Mouse (Mus musculus): Measurements from ENCODE around the gene Fcgr2b. TPM values are rescaled to one million over a fixed set of nuclear protein-coding genes. Genes with fewer than 3 reads are reported as not detected.
"Not testable (repeated sequence)": the region's sequence is repeated elsewhere in the genome, so short reads cannot be mapped to it uniquely, and the experiment has no call there.

Gene Fcgr2b
- polyA plus RNA-seq, 1 experiment from 2014 or later, result 0.24 TPM

DNA sequence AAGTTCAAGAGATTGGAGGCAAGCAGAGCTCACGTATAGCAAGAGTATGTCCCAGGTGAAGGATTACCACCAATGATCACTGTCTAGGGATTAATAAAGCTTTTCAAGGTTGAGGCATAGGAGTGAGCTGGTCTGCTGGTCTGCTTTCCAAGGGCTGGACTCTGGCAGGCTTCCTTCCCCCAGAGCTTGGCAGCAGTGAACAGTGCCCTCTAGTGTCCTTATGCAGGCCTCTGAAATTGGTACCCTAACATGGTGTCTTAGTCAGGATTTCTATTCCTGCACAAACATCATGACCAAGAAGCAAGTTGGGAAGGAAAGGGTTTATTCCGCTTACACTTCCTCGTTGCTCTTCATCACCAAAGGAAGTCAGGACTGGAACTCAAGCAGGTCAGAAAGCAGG, 20.4 kb upstream of the Fcgr2b start:
- 52% methylated on average over 3 of the region's 3 CpGs for WGBS
- H3K9ac ChIP-seq, result no peak overlapping the region
- peak; percentile 33; the same call in 1 of the 2 replicates for ATAC-seq (ENCODE audit: low FRiP score, low read depth)
- no peak overlapping the region for H3K27ac ChIP-seq
- H3K27me3 ChIP-seq (replicated peaks), result no peaks in the 10 kb centered on the region; the same call in 1 of the 2 replicates
- no peaks in the 10 kb centered on the region for H3K9me3 ChIP-seq
- H3K4me3 ChIP-seq, result no peak overlapping the region
- no peaks in the 10 kb centered on the region for H3K36me3 ChIP-seq
- no peaks in the 10 kb centered on the region for H3K4me1 ChIP-seq
- H3K4me2 ChIP-seq (replicated peaks), result no peak overlapping the region

DNA sequence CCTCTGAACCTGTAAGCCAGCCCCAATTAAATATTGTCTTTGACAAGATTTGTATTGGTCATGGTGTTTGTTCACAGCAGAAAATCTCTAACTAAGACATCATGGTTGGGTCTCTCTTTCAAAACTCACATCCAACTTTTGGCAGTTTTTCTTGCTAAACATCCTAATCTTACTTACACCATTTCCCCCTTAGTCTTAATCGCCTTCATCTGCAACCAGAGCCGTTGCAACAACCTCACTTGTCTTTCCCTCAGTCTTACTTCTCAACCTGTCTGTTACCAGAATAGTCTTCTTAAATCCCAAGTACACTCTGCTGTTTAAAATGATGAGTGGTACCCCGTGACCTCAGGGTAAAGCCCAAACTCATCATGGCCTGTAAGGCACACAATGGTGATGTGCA, 19.7 kb upstream of the Fcgr2b start:
- H3K27me3 ChIP-seq (replicated peaks), result no peaks in the 10 kb centered on the region; the same call in 1 of the 2 replicates
- H3K4me2 ChIP-seq (replicated peaks), result no peak overlapping the region
- no peak overlapping the region for H3K4me3 ChIP-seq
- H3K4me1 ChIP-seq, result no peaks in the 10 kb centered on the region
- no peak for ATAC-seq (ENCODE audit: low FRiP score, low read depth)
- H3K27ac ChIP-seq, result no peak overlapping the region
- H3K9ac ChIP-seq, result no peak overlapping the region
- no peaks in the 10 kb centered on the region for H3K36me3 ChIP-seq
- WGBS, result 81% methylated on average over 3 of the region's 3 CpGs
- no peaks in the 10 kb centered on the region for H3K9me3 ChIP-seq

DNA sequence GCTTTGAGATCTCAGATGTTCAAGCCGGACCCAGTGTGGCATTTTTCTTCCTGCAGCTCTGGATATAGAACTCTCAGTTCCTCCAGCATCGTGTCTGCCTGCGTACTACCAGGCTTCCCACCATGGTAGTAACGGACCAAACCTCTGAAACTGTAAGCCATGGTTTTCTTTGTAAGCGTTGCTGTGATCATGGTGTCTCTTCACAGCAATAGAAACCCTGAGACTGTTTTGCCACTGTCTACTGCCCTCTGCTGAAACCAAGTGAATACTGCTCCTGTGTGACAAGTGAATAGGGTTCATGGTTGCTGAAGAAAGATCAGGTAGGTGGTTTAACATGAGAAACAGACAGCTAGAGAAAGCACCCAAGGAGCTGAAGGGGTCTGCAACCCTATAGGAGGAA, 16.2 kb upstream of the Fcgr2b start:
- no peaks in the 10 kb centered on the region for H3K9me3 ChIP-seq
- ATAC-seq (ENCODE audit: low FRiP score, low read depth), result no peak
- H3K27me3 ChIP-seq (replicated peaks), result no peaks in the 10 kb centered on the region; the same call in 1 of the 2 replicates
- no peaks in the 10 kb centered on the region for H3K36me3 ChIP-seq
- H3K9ac ChIP-seq, result no peak overlapping the region
- H3K27ac ChIP-seq, result no peak overlapping the region
- H3K4me2 ChIP-seq (replicated peaks), result no peak overlapping the region
- no peak overlapping the region for H3K4me3 ChIP-seq
- no peaks in the 10 kb centered on the region for H3K4me1 ChIP-seq
- 69% methylated on average over 5 of the region's 5 CpGs for WGBS

DNA sequence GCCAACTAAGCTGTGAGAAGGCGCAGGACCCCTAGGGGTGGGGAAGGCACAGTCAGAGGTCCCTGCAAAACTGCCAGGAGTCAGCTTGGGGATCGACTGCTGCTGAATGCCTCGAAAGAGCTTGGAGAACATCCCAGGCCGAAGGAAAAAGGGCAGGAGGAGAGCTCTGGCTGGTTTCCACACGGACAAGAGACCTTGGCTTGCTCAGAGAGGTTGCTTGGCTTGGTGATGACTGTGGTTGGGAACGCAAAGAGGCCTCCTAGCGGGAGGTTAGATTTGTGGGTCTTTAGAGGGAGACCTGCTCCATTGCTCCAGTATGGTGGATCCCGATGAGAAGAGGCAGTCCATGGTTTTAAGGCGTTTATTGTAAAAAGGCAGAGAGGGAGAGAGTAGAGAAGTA, 13.3 kb upstream of the Fcgr2b start:
- 81% methylated on average over 9 of the region's 9 CpGs for WGBS
- no peak for ATAC-seq (ENCODE audit: low FRiP score, low read depth)
- no peaks in the 10 kb centered on the region; the same call in 1 of the 2 replicates for H3K27me3 ChIP-seq (replicated peaks)
- H3K36me3 ChIP-seq, result no peaks in the 10 kb centered on the region
- H3K4me3 ChIP-seq, result no peak overlapping the region
- no peak overlapping the region for H3K4me2 ChIP-seq (replicated peaks)
- no peak overlapping the region for H3K9ac ChIP-seq
- no peak overlapping the region for H3K27ac ChIP-seq
- no peaks in the 10 kb centered on the region for H3K9me3 ChIP-seq
- H3K4me1 ChIP-seq, result no peaks in the 10 kb centered on the region

DNA sequence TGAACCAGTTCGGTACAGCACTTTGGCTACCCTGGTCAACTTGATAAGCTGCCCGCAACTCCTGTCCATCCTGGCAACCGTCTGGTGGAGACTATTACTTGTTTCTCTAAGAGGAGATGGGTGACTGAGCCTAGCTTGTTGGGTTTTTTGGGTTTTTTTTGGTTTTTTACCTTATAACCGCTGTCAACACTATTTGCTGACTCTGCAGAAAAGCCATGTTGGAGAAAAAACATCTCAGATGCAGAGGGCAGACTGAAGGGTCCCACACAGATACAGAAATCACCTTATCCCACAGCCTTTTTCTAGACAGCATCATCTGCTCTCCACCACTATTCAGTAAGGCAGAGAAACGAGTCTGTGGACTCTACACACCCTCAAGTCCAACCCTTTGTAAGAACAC, 9.5 kb upstream of the Fcgr2b start:
- H3K4me3 ChIP-seq, result no peak overlapping the region
- no peak overlapping the region for H3K9ac ChIP-seq
- H3K9me3 ChIP-seq, result no peaks in the 10 kb centered on the region
- H3K4me2 ChIP-seq (replicated peaks), result no peak overlapping the region
- H3K27me3 ChIP-seq (replicated peaks), result no peaks in the 10 kb centered on the region
- H3K27ac ChIP-seq, result no peak overlapping the region
- 83% methylated on average over 5 of the region's 5 CpGs for WGBS
- H3K4me1 ChIP-seq, result no peaks in the 10 kb centered on the region
- no peaks in the 10 kb centered on the region for H3K36me3 ChIP-seq
- no peak for ATAC-seq (ENCODE audit: low FRiP score, low read depth)

DNA sequence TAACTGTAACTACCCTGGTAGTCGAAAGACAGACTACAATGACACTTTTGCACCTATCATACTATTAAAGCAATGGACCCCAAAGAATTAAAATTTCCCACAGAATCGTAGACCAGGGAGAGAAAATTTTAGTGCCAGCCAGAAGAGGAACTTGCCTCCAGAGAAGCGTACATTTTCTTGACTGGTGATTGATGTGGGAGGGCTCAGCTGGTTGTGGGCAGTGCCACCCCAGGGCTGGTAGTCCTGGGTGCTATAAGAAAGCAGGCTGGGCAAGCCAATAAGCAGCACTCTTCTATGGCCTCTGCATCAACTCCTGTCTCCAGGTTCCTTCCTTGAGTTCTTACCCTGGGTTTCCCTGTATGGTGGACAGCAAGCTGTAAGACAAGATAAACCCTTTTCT, 8.7 kb upstream of the Fcgr2b start:
- Histone ChIP-seq H3K36me3 (no peaks in the 10 kb centered on the region), H3K9ac (no peak overlapping the region), H3K4me2 (replicated peaks) (no peak overlapping the region), H3K4me1 (no peaks in the 10 kb centered on the region), H3K4me3 (no peak overlapping the region), H3K27me3 (replicated peaks) (no peaks in the 10 kb centered on the region), H3K27ac (no peak overlapping the region), H3K9me3 (no peaks in the 10 kb centered on the region)
- ATAC-seq (ENCODE audit: low FRiP score, low read depth), result no peak
- WGBS, result 89% methylated on average over 3 of the region's 3 CpGs

DNA sequence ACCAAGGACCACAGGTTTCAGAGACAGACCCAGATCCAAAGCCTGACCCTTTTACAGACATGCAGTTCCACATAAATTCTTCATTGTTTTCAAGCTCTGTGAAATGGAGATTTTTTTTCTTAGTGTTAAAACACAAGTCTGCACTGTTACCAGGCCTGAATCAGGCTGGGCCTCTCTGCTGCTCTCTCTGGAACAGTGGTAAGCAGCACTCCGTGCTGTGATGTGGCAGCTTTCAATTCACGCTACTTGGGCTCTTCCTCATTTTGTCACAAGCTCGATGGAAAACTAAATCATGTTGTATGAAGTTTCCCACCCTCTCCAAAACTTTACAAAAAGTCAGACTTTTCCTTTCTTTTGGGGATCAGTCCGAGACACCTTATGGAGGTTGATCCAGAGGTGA, 6.7 kb upstream of the Fcgr2b start:
- H3K4me2 ChIP-seq (replicated peaks), result no peak overlapping the region
- no peaks in the 10 kb centered on the region for H3K9me3 ChIP-seq
- no peak overlapping the region for H3K9ac ChIP-seq
- H3K4me3 ChIP-seq, result no peak overlapping the region
- WGBS, result 89% methylated on average over 4 of the region's 4 CpGs
- no peak for ATAC-seq (ENCODE audit: low FRiP score, low read depth)
- no peak overlapping the region for H3K27ac ChIP-seq
- H3K27me3 ChIP-seq (replicated peaks), result no peaks in the 10 kb centered on the region
- H3K36me3 ChIP-seq, result no peaks in the 10 kb centered on the region
- no peaks in the 10 kb centered on the region for H3K4me1 ChIP-seq

DNA sequence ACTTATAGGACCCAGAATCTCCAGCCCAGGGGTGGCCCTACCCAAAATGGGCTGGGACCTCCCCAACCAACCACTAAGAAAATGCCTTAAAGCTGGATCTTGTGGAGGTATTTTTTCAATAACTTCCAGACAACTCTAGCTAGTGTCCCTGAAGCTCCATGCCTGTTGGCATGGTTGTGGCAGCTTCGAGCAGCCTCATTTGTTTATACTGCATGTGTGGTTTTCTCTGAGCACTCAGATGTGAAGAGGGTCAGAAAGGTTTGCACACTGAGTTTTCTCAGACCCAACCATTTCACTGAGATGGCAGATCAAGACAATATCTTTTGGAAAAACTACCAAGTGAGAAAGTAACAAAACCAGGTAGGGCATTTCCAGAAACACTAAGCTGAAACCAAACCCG, 6.0 kb upstream of the Fcgr2b start:
- Histone ChIP-seq H3K4me1 (no peaks in the 10 kb centered on the region), H3K36me3 (no peaks in the 10 kb centered on the region), H3K4me3 (no peak overlapping the region), H3K9ac (no peak overlapping the region), H3K4me2 (replicated peaks) (no peak overlapping the region), H3K27ac (no peak overlapping the region), H3K27me3 (replicated peaks) (no peaks in the 10 kb centered on the region), H3K9me3 (no peaks in the 10 kb centered on the region)
- no peak for ATAC-seq (ENCODE audit: low FRiP score, low read depth)
- 78% methylated on average over 2 of the region's 2 CpGs for WGBS

DNA sequence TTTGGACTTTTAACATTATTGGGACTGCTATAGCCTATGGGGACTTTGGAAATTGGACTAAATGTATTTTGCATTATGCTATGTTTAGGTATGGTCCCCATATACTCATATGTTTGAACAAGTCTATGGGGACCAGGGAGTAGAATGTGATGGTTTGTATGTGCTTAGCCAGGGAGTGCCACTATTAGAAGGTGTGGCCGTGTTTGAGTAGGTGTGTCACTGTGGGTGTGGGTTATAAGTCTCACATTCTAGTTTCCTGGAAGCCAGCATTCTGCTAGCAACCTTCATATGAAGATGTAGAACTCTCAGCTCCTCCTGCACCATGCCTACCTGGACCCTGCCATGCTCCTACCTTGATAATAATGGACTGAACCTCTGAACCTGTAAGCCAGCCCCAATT, 5.3 kb upstream of the Fcgr2b start:
- not testable (repeated sequence) for H3K4me3 ChIP-seq; H3K9me3 ChIP-seq; H3K9ac ChIP-seq; H3K27ac ChIP-seq; H3K36me3 ChIP-seq; ATAC-seq (ENCODE audit: low FRiP score, low read depth); H3K27me3 ChIP-seq (replicated peaks); H3K4me1 ChIP-seq; H3K4me2 ChIP-seq (replicated peaks)
- WGBS, result 83% methylated on average over 1 of the region's 1 CpGs

DNA sequence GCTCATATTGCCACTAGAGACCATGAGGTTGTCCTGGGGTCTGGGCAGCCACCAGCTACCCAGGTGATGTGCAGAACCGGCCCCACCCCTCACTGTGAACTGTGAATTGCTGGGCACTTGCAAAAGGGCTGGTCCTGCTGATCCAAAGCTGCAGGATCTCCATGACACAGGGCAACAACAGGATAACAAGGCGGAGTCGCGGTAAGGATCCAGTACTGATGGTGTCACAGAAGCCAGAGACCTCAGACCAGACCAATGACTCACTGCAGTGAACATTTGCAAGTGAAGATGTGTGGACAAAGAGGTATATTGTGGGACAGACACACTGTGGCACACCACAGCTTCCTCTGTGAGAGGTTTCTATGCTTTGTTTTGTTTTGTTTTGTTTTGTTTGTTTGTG, 2.3 kb upstream of the Fcgr2b start:
- Histone ChIP-seq H3K9me3 (no peaks in the 10 kb centered on the region), H3K27ac (no peak overlapping the region), H3K4me2 (replicated peaks) (no peak overlapping the region), H3K9ac (no peak overlapping the region), H3K4me3 (no peak overlapping the region), H3K36me3 (no peaks in the 10 kb centered on the region), H3K27me3 (replicated peaks) (no peaks in the 10 kb centered on the region), H3K4me1 (no peaks in the 10 kb centered on the region)
- WGBS, result 80% methylated on average over 4 of the region's 4 CpGs
- ATAC-seq (ENCODE audit: low FRiP score, low read depth), result no peak

DNA sequence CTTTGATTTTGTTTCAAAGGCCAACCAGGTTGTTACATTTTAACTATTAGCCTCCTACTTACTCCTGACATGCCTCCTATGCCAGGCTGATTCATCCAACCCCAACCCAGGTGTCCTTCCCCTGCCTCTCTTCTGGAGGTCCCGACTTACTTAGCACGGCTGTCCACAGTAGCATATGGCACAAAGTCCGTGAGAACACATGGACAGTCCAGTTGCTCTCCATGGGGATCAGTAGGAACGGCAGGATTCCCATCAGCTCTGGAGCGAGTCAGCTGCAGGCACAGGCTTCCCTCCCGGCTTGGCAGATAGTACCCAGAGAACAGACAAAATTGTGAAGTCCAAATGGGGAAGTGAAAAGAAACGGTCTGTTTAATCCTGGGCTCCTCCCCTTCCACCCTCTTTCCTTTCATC, 591 bp downstream of the Fcgr2b start:
- H3K27me3 ChIP-seq (replicated peaks), result no peaks in the 10 kb centered on the region
- H3K4me2 ChIP-seq (replicated peaks), result no peak overlapping the region
- H3K4me1 ChIP-seq, result no peaks in the 10 kb centered on the region
- ATAC-seq (ENCODE audit: low FRiP score, low read depth), result no peak
- 74% methylated on average over 7 of the region's 7 CpGs for WGBS
- H3K36me3 ChIP-seq, result no peaks in the 10 kb centered on the region
- H3K4me3 ChIP-seq, result no peak overlapping the region
- H3K9ac ChIP-seq, result no peak overlapping the region
- H3K9me3 ChIP-seq, result no peaks in the 10 kb centered on the region
- no peak overlapping the region for H3K27ac ChIP-seq

DNA sequence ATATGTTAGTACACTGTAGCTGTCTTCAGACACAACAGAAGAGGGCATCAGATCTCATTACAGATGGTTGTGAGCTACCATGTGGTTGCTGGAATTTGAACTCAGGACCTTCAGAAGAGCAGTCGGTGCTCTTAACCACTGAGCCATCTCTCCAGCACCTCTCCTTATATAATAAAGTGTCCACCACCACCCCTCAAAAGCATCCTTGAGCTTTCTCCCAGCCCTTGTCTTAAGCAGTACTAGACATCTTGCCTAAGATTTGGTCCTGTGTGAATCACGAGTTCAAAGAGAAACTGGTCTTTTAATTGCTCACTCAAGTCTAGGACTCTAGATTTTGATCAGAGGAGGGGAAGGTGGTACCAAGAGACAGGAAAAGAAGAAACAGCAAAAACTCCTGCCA, 997 bp downstream of the Fcgr2b start:
- WGBS, result 87% methylated on average over 2 of the region's 2 CpGs
- H3K36me3 ChIP-seq; H3K9ac ChIP-seq; H3K27me3 ChIP-seq (replicated peaks); H3K4me1 ChIP-seq; H3K27ac ChIP-seq; ATAC-seq (ENCODE audit: low FRiP score, low read depth); H3K9me3 ChIP-seq; H3K4me2 ChIP-seq (replicated peaks); H3K4me3 ChIP-seq: not testable (repeated sequence)

DNA sequence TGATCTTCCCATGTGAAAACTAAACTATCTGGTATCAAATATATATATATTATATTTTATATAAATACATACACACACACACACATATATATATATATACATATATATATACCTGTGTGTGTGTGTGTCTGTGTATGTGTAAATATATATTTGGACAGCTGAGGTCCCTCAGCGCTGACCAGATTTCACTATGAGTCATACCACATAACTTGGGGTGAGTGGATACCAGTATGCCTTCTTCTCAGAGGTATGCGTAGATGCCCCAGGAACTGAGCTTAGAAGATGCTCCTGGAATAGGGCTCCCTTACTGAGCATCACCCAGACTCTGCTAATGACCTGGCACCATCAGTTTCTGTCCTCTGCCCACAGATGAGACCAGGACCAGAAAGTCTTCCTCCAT, 1.6 kb downstream of the Fcgr2b start:
- Histone ChIP-seq H3K27ac (no peak overlapping the region), H3K27me3 (replicated peaks) (no peaks in the 10 kb centered on the region), H3K9ac (no peak overlapping the region), H3K36me3 (no peaks in the 10 kb centered on the region), H3K4me2 (replicated peaks) (no peak overlapping the region), H3K4me3 (no peak overlapping the region), H3K9me3 (no peaks in the 10 kb centered on the region), H3K4me1 (no peaks in the 10 kb centered on the region)
- 95% methylated on average over 2 of the region's 2 CpGs for WGBS
- no peak for ATAC-seq (ENCODE audit: low FRiP score, low read depth)

DNA sequence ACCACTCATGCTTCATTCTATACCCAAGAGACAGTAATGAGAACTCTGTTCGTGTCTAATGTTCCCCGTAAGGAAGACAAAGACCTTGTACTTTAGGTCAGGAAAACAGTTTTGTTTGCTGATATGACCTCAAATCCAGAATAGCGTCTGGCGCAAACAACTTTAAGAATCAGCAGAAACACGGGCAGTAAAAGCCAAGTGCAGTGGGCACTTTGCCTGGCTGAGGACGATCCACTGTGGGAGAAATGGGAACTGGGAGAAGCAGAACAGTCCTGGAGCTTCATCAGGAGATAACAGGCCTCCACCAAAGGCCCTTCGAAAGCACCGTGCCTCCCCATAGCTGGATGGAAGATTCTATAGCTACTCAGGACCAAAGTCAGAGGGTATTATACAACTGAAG, 2.2 kb downstream of the Fcgr2b start:
- WGBS, result 87% methylated on average over 8 of the region's 8 CpGs

More for the DNA sequence above, 2.2 kb downstream of the Fcgr2b start:
- Histone ChIP-seq H3K4me1 (no peaks in the 10 kb centered on the region), H3K9me3 (no peaks in the 10 kb centered on the region), H3K36me3 (no peaks in the 10 kb centered on the region), H3K9ac (no peak overlapping the region), H3K27me3 (replicated peaks) (no peaks in the 10 kb centered on the region), H3K27ac (no peak overlapping the region), H3K4me3 (no peak overlapping the region), H3K4me2 (replicated peaks) (no peak overlapping the region)
- ATAC-seq (ENCODE audit: low FRiP score, low read depth), result no peak

Measured in neural tube, embryonic 12.5 days (tissue).